Mouse (Mus musculus) thymus, adult 2 months (tissue): ENCODE measurements around the gene Stat3.

Experiments used
- CTCF ChIP-seq: fragments of 200-500 bp; IDR thresholded peaks from 2 replicates; pipeline ENCODE4 v1.5.1; 2012; ENCODE audit warnings: mild to moderate bottlenecking, control low read depth, low read length, moderate library complexity, borderline replicate concordance; ENCODE audit not compliant: control insufficient read depth, poor library complexity, insufficient read depth; ENCODE audit errors: extremely low read depth
- POLR2A ChIP-seq: fragments of 200-500 bp; IDR thresholded peaks from 2 replicates; pipeline ENCODE4 v1.6.1; 2012; ENCODE audit warnings: mild to moderate bottlenecking, low read length, control low read depth, moderate library complexity; ENCODE audit not compliant: control insufficient read depth, poor library complexity, insufficient read depth; ENCODE audit errors: extremely low read depth

DNA sequence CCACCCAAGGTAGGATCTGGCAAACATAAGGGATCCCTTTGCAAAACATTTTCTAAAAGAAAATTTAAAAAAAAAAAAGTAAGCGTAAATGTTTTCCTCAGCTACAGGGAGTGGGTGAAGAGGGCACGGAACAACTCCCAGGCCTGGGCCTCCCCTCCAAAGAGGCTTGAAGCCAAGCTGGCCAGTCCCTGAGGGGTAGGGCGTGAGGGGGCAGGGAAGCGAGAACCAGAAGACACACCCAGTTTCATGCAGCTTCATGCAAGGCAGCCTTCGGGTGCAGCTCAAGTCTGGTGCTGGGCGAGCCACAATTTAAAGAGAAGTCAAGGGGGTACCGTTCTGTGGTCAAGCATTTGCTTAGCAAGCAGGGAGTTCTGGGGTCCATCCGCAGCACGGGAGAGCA lies 24.3 kb upstream of the Stat3 start:
- no peak for TF ChIP-seq CTCF
- no peak for TF ChIP-seq POLR2A
